In genomic region chrX:133688840-133689239, GRCm38 (mm10) we compare ENCODE assay signal across 8 mouse cellular contexts. TPM values are rescaled to one million over a fixed set of nuclear protein-coding genes. Genes with fewer than 3 reads are reported as not detected.
DNase-seq lines count a peak whose midpoint lies in the region; ATAC-seq and TF ChIP-seq lines count a peak whose summit lies in the region.

Pcdh19 (minus strand) TSS chrX:133688987.

- H3K4me3 ChIP-seq in erythroblast, embryonic 14.5 days (replicated peaks): peak within 1 kb of the TSS; percentile 24
- H3K4me3 ChIP-seq in small intestine, adult 2 months (ENCODE audit: low read depth, low read length): peak within 1 kb of the TSS; percentile 91

- 27% methylated on average over 23 of the region's 26 CpGs for WGBS in small intestine, adult 2 months

- no peaks in the 10 kb centered on the region for H3K4me1 ChIP-seq in erythroblast, embryonic 14.5 days (ENCODE audit: control insufficient read depth)
- H3K4me1 ChIP-seq in small intestine, adult 2 months (ENCODE audit: control insufficient read depth, insufficient read depth, insufficient read length, low read length): 0 out of 2 replicates have a peak, but pooled peaks cover 2% of the 10 kb centered on the region

- no peak for ATAC-seq in erythroblast, adult 5-6 weeks (replicated peaks; ENCODE audit: low FRiP score, poor library complexity, severe bottlenecking)
- peak; percentile 69 for ATAC-seq in megakaryocyte-erythroid progenitor cell, adult 5-6 weeks (replicated peaks; ENCODE audit: low FRiP score, low TSS enrichment, poor library complexity, severe bottlenecking)

- peak; percentile 82 for DNase-seq in embryo, embryonic 10 days (ENCODE audit: low spot score)
- DNase-seq in gastrocnemius, postnatal 14 days: peak; percentile 83
- peak; percentile 38 for DNase-seq in induced T-regulatory cell, adult 2 months (ENCODE audit: low read depth)
- DNase-seq in left cerebral cortex, postnatal 25 days (ENCODE audit: low spot score in 2 of 2): peak; percentile 74 to 84

- no peak for TF ChIP-seq CTCF in small intestine, adult 2 months (IDR thresholded peaks at IDR 0.05; ENCODE audit: extremely low read depth, insufficient read length, insufficient replicate concordance, low read depth, low read length)

- intact Hi-C loops in gastrocnemius, postnatal 14 days (cut with DNase I; ENCODE audit: low total_unique reads): no loop called here
- intact Hi-C loops in left cerebral cortex, postnatal 25 days (cut with DNase I): no loop called here

- H3K9me3 ChIP-seq in erythroblast, embryonic 14.5 days (ENCODE audit: control insufficient read depth, low read length): peaks cover 29% of the 10 kb centered on the region

- no peak within 1 kb of the TSS for H3K27ac ChIP-seq in small intestine, adult 2 months (ENCODE audit: insufficient read depth, low read depth, low read length)

- no peaks in the 10 kb centered on the region for H3K36me3 ChIP-seq in erythroblast, embryonic 14.5 days (ENCODE audit: control insufficient read depth)
- H3K36me3 ChIP-seq in small intestine, adult 2 months (ENCODE audit: control insufficient read depth, insufficient read depth, low read length): no peaks in the 10 kb centered on the region

- peak; percentile 54; the same call in 1 of the 2 replicates for TF ChIP-seq POLR2A in small intestine, adult 2 months (IDR thresholded peaks at IDR 0.05; ENCODE audit: low read depth, low read length)

- peaks cover 69% of the 10 kb centered on the region for H3K27me3 ChIP-seq in erythroblast, embryonic 14.5 days (ENCODE audit: control insufficient read depth)
- peaks cover 18% of the 10 kb centered on the region; the same call in 1 of the 2 replicates for H3K27me3 ChIP-seq in small intestine, adult 2 months (ENCODE audit: control insufficient read depth, insufficient read depth, low read length)

RNA-seq across cellular contexts. Expression of gene Pcdh19, which starts in this region (rescaled TPM):
- polyA plus RNA-seq in erythroblast, embryonic 14.5 days (2012): not detected in 2 replicates
- total RNA-seq in erythroblast, adult 5-6 weeks (2015; ENCODE audit: low replicate concordance): not detected in 2 replicates
- total RNA-seq in erythroblast, adult 5-6 weeks (2017; ENCODE audit: low replicate concordance): 0.28 TPM in 1 of 2 replicates, not detected in the other
- total RNA-seq in gastrocnemius, postnatal 14 days (2021): 1 to 10 TPM; 6.1 to 8.2 TPM
- 10 to 100 TPM; 38.8 to 45.7 TPM for total RNA-seq in left cerebral cortex, postnatal 25 days (2021)
- not detected in 2 replicates for total RNA-seq in megakaryocyte-erythroid progenitor cell, adult 5-6 weeks (2014; fragmentation: Nextera tagmentation)
- total RNA-seq in megakaryocyte-erythroid progenitor cell, adult 5-6 weeks (2017): not detected in 2 replicates
- polyA plus RNA-seq in small intestine, adult 2 months (2012; rRNA removed): 0.32 and 0.51 TPM in 2 replicates

Comparison
In these comparisons a context has a peak if more than half of its experiments do, and no peak if none do; other contexts are left out.
1. RNA of gene Pcdh19 (total RNA-seq): 38.8 to 45.7 TPM in left cerebral cortex, postnatal 25 days and 6.1 to 8.2 TPM in gastrocnemius, postnatal 14 days; 0.28 TPM in erythroblast, adult 5-6 weeks and not detected in megakaryocyte-erythroid progenitor cell, adult 5-6 weeks; every median in the first group is over 4 times any median in the second.
2. RNA of gene Pcdh19 (total RNA-seq): 38.8 to 45.7 TPM in left cerebral cortex, postnatal 25 days; 6.1 to 8.2 TPM in gastrocnemius, postnatal 14 days; every median in the first group is over 4 times any median in the second.
3. Peak in ATAC-seq in megakaryocyte-erythroid progenitor cell, adult 5-6 weeks; RNA of the gene not detected or under 1 TPM.
4. Peak in every context shown above with its lines, with median percentiles within 50 percentile points of each other: DNase-seq.